Mouse (Mus musculus): ENCODE measurements at regions not wholly inside any gene's neighbourhood (a gene's known extent, or its start where the extent isn't known, plus 50 kb on each side); places are given as distances from the start of the nearest gene placed in this dataset.

GRCm38 (mm10) chr7:145048481-145048877 lies 108.8 kb upstream of the Ccnd1 start:
- TF ChIP-seq CTCF (IDR thresholded peaks at IDR 0.05; ENCODE audit: low read depth): no peak
- no peak for TF ChIP-seq EP300 (IDR thresholded peaks at IDR 0.05; ENCODE audit: low read depth)

Measured in liver, postnatal 0 days (tissue).